Mouse (Mus musculus): ENCODE measurements at regions not wholly inside any gene's neighbourhood (a gene's known extent, or its start where the extent isn't known, plus 50 kb on each side); places are given as distances from the start of the nearest gene placed in this dataset.

DNA sequence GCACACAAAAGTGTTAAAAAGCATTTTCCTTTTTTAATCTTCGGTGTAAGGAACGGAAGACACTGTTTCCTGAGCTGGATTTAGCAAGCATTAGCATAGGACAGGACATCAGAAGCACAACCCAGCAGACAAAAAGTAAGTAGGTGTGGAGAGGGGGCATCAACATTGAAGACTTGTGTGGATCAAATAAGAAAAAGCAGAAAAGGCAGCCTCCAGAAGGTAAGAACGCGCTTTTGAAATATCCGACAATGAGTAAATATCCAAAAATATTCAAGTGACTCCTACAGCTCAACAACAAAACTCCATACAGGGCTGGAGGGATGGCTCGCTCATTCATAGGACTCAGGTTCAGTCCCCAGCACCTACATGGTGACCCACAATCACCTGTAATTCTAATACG lies 286.9 kb downstream of the Pdcd6ip start:
- peak; percentile 44; the same call in 1 of the 2 replicates for ATAC-seq (ENCODE audit: low TSS enrichment)

DNA sequence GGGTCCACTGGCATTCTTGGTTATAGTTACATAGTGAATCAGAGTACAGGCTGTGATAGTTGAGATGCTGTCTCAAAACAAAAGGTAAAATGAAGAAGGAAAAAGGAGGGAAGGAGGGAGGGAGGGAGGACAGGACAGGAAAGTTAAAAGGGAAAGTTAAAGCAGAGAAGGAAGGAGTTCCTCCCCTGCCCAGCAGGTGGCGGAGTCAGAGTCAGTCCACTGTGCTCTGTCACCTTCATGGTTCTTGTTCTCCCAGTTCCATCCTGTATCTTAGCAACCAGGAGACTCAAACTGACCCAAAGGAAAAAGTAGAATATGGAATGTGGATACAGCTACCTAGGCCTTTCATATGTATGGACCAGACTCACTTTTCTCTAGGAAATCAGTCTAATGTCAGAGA lies 288.3 kb downstream of the Pdcd6ip start:
- no peak for ATAC-seq (ENCODE audit: low TSS enrichment)

DNA sequence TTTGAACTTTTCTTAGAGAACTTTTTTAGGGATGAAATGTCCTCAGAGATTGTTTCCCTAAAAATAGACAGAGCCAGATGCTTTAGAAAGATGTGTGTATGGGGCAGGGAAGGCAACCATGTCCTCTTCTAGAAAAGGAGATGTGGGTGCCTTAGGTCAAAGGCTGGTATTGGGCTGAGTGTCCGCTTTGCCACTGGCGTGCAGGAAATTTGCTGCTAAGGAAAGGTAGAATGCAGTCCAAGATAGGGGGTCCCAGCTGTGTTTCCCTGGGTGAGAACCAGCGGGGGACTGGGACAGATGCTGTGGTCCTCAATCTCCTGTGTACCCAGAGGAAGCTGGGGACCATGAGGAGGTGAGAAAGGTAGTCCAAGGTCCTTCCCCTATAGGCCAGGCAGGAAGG lies 291.0 kb downstream of the Pdcd6ip start:
- no peak for ATAC-seq (ENCODE audit: low TSS enrichment)

DNA sequence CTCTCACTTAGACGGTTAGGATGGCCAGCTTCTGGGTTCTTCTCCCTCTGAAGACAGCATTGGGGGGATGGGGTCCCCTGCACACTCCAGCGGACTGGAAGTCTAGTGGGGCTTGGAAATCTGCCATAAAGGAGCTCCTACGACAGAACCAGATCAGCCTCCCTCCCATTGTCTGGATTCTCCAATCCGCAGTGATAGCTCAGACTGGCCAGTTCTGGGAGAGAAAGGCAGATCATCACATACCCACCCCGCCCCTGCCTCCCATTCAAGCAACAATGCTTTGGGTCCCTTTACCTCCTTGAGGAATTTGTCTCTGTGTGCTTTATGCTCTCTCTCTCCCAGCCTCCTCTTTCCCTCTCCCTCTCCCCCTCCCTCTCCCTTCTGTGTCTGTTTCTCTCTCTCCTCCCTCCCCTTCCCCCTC lies 292.5 kb downstream of the Pdcd6ip start:
- no peak for ATAC-seq (ENCODE audit: low TSS enrichment)

DNA sequence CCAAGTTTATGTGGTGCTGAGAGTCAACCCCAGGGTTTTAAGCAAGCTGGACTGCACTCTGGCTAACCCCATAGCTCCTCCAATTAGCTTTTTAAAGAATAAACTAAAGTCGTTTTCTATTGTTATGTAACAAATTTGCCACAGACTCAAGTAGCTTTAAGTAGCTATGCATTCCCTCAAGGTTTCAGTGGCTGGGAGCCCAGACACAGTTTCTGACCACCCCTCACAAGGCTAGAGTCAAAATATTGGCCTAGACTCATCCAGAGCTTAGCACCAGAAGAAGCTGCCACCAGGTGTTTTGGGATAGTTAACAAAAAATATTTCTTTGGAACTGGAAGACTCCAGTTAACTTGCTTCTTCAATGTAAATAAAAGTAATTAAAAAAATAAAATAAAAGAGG lies 293.4 kb downstream of the Pdcd6ip start:
- no peak for ATAC-seq (ENCODE audit: low TSS enrichment)

DNA sequence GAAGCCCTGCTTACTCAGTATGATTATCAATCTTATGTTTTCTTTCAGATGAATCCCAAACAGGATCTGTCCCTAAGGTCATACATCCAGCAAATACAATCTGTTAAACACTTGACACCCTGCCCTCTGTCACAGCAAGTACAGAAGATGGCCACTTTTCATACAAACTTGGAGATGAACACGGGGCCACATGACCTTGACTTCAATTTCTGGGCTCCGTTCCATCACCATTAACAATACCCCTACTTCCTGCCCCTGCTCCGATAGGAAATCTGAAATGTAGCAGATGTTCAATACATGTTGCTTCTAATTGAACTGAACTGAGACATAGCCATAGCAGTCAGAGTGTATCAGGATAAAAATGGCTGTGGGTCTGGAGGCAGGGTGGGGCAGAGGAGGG lies 294.2 kb downstream of the Pdcd6ip start:
- ATAC-seq (ENCODE audit: low TSS enrichment): no peak

DNA sequence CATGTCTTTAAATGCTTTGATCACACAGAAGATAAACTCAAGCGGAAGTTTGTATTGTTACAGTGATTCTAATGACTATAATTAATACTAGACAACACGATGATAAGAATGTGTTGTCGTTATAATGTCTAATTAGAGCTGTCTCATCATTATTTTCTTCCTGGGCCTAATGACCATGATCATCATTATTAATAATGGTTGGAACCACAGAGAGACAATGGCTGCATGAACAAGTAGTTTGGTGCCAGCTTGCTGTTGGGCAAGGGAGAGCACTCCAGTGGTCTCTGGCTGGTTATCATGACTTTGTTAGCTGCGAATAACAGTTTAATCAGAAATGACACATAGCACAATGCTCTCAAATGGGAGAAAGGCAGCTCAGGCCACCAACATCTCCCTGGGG lies 296.4 kb downstream of the Pdcd6ip start:
- ATAC-seq (ENCODE audit: low TSS enrichment): no peak

DNA sequence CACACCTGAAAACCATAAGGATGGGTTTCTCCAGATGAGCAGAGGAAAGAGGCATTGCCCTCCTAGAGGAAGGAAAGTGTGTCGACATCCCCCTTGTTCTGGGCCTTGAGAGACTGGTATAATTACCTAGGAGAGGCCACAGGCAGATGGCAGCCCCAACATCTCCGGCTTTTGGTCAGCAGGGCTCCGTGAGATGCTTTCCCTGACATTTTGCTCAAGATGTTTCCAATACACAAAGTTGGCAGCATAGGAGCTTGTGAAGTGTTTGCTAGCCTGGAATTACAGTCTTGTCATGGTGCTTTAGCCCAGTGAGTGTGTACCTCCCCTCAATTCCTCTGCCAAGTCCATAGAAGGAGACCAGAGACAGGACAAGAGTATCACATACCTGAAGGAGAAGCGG lies 299.5 kb downstream of the Pdcd6ip start:
- no peak for ATAC-seq (ENCODE audit: low TSS enrichment)

DNA sequence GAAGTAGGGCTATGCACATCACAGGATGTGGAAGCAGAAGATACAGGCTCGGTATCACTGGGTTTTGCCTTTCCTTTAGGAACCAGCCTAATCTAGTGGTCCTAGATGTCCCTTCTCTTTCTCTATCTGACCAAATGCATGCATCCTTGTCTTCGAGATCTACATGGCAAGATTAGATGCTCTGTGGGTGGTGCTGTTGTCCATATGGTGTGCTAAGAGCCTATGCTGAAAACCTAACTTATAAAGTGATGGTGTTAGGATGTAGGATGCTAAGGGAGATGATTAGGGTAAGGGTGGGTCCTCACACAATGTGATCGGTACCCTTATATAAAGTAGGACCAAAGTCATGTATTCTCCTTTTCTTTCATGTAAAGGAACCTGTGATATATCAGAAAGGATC lies 313.7 kb downstream of the Pdcd6ip start:
- ATAC-seq (ENCODE audit: low TSS enrichment): peak; percentile 76; the same call in 1 of the 2 replicates

DNA sequence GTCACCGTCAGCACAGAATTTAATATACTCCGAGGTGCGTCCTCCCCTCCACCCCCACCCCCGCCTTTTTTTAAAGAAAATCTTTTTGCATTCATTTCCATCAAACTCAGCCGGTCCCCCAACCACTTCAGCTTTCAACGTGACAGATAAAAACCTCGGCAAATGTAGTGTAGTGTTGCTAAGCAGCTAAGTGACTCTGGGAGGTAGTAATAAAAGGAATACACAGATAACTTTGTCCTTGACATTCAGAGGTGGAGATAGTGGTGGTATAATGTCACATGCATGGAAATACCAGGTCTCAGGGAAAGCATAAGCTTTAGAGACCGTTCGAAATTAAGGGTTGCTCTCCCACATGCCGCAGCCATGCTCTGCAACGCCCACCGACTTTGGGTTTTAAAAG lies 320.7 kb downstream of the Pdcd6ip start:
- no peak for ATAC-seq (ENCODE audit: low TSS enrichment)

DNA sequence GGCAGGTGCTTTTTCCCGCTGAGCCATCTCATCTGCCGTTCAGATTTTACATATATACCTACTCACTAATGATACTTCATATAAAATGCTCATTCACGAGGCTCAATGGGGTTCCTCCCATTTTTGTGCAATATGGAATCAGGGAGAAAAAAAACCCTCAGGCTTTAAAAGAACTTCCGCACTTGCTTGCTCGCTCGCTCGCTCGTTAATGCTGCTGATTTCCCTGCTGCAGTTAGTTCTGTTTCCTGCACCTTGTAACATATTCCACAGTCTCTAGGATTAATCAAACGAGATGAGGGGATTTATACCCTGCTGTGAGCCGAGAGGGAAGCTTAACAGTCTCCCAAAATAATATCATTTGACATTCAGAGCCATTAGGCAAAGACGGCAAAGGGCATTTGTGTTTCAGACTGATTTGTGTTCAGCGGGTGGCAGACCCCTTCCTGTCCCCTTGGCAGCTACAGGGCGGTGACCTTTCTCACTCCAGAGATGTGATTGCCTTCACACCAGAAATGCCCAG lies 326.4 kb downstream of the Pdcd6ip start:
- no peak for ATAC-seq (ENCODE audit: low TSS enrichment)

DNA sequence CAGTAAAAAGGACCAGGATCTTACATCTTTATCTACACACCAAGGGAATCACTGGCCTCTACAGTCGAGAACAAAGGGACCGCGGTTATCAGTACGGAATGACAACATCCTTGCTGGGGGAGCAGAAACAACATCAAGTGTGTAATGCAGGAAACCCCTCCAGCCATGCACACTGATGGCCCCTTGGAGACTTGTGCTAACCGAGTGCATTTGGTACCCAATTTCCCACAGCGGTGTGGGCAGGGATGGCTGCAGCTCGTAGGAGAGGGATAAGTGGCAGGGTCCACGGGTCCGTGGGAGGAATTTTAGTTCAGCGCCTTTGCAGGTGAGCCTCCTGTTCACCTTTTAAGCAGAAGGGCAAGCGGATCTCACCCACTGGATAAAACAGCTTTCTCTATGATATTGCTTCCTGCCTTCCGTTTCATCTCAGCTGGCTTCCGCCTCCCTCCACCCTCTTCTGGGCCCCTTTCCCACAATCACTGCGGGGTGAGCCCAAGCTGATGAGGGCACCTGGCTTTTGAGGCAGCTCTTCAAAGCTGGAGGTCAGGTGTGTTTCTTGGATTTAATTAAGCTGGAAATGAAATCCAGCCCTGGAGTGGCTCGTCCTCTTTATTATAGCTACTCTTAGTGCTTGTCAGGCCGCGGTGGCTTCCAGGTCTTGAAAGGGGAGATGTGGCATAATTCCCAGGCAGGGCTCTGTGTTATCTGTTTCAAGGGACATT lies 327.5 kb downstream of the Pdcd6ip start:
- ATAC-seq (ENCODE audit: low TSS enrichment): no peak

DNA sequence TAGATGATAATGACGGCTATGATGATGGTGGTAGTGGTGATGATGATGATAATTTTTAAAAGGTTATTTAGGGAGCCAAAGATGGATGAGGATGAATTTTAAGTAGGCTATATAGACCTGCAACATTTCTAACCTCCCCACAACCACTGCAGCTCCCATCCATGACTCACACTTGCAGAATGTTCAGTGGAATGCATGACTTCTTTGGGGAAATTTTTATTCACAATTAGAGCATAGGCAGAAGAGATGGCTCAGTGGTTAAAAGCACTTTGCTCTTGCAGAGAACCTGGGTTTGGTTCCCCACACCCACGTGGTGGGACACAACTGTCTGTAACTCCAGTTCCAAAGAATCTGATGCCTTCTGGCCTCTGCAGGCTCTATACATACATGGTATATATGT lies 329.5 kb downstream of the Pdcd6ip start:
- ATAC-seq (ENCODE audit: low TSS enrichment): no peak

DNA sequence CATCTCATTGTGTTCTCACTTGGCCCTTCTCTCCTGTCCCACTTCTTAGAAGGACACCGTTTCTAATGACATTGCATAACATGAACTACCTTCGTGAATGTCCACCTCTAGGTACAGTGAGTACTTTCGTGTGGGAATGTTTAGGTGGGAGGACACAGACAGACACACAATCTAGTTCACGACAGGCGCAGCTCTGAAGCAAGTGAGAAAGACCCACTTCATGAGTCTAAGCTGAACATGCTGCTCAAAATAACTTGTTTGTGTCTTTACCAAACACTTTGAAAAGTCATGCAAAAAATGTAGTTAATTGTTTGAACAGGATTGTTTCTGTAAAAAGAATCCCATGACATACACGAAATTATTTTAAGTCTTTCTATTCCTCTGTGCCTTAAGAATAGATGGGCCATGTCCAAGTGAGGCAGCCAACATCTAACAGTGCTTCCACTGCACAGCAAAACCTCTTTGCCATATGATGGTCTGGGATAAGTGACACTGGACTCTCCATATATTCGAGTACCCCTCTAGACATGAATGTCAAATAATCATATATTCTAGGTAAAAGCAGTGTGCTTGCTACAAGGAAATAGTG lies 336.2 kb downstream of the Pdcd6ip start:
- ATAC-seq (ENCODE audit: low TSS enrichment): peak; percentile 84

DNA sequence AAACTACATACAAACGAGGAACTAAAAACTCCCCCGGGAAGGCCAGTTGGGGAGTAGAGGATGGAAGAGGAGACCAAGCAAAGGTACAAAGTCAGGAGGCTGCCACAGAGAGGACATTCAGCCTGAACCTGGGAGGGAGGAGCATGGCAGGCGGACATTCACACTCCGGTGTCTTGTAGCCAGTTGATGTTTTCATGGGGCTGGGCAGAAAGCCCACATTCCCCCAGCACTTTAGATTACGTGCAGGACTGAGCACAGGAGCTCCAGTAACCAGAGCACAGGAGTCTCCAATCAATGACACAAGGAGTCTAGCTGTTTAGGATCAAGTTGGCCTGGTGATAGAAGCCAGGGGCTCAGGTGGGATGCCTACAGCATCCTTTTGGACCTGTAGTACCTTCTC lies 360.1 kb downstream of the Pdcd6ip start:
- no peak for ATAC-seq (ENCODE audit: low TSS enrichment)

DNA sequence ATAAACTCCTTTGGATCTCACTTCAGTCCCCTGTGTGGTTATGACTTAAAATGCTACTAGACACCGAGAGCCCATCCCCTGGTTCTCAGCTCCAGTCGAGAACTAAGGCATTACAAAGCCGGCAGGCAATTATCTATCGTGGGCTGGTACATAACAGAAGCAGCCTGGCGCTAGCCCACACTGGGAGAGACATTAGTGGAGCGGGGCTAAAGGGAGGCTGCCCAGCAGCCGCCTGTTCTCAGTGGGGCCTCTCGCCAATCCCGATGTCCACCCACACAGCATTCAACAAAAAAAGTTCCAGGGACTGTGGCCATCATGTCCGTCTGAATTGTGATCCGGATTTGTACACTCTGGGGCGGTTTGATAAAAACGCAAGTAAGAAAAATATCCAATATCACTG lies 361.5 kb downstream of the Pdcd6ip start:
- peak; percentile 52 for ATAC-seq (ENCODE audit: low TSS enrichment)

DNA sequence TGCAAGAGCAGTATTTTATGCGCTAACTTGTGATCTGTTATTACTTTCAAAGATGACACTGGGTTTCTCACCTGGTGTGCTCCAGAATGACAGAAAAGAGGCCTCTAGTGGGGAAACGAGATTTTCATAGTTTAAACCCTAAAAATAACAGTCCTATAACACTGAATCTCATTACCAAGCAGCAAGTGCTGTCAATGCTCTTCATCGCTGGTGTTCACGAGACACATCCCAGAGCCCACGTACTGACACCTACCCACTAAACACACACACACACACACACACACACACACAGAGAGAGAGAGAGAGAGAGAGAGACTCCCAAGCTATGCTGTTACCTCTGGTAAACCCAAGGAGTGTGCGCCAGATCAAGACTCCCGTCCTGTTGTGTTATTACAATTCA lies 365.9 kb downstream of the Pdcd6ip start:
- ATAC-seq (ENCODE audit: low TSS enrichment): peak; percentile 67

DNA sequence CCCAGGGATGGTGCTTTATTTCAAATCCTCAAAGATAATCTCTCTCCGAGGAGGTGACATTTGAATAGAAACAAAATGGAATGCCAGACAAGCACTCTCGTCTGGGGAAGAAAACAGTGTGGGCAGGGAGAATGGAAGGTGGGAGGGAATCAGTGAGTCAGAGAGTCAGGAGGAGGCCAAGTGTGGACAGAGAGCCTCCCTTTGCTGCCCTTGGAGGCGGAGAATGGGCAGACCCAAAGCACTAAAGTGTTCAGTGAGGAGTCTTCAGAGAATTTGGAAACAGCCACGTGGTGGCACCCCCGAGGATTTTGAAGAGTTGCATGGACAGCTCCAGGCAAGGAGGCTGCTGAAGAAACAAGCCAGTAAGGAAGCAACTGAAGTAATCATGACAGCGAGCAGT lies 367.2 kb downstream of the Pdcd6ip start:
- peak; percentile 56 for ATAC-seq (ENCODE audit: low TSS enrichment)

DNA sequence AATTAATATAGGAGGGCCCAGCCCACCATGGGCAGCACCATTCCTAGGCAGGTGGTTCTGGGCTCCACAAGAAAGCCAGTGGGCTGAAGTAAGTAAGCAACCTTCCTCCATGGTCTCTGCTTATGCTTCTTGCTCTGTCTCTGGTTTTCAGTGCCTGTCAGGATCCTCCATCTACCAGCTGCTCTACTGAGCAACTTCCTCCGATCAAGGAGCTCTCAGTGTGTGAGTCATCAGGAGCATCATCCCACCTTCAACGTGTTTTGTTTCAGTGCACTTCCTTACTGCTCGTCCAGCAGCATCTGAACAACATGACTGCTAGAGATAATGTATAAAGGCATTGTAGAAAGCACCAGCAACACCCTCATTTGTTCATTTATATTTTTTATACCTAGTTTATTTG lies 368.0 kb downstream of the Pdcd6ip start:
- peak; percentile 60 for ATAC-seq (ENCODE audit: low TSS enrichment)

DNA sequence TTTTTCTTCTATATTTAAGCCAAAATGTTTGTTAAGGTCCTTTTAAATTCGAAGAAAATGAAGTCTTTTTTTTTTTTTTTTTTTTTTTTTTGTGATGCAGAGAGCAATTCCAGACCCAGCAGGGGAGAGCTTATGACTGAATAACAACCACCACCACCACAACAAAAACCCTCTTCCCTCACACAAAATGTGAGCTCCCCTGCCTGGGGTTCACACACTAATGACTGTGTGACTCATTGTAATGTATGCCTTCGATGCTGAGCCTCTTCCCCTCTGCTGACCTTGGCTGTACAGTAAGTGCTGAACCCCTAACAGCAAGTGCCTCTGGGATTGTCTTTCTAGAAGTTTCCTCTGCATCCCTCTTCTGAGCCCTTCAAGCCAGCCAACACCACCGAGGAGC lies 383.6 kb downstream of the Pdcd6ip start:
- ATAC-seq (ENCODE audit: low TSS enrichment): no peak

DNA sequence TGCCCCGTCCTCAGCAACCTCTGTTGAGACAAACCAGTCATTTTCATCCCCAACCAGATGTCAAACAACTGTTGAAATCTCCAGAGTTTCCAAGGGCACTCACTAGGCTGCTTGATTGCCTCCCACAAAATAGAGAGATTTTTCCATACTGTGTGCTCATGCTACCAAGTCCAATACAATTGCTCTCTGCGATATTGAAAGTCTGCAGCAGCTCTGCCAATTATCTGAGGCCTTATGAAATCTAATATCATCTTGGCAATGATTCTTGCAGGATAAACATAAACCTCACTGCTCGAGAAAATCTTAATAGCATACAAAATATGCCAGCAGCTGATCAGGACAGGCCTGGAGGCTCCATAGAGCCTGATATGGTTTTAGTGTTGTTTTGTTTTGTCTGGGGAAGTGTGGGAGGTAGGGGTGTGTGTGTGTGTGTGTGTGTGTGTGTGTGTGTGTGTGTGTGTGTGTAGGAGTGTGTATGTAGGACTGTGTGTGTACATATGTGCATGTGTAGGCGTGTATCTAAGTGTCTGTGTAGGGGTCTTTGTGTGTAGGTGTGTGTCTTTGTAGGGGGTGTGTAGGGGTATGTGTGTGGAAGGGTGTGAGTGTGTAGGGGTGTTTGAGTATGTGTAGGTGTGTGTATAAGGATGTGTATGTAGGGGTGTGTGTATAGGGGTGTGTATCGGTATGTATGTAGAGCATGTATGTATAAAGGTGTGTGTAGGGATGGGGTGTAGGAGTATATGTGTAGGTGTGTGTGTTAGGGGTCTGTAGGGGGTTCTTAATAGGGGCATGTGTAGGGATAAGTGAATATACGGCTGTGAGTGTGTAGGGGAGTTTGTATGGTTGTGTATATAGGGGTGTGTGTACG lies 398.1 kb downstream of the Pdcd6ip start:
- ATAC-seq (ENCODE audit: low TSS enrichment): no peak

DNA sequence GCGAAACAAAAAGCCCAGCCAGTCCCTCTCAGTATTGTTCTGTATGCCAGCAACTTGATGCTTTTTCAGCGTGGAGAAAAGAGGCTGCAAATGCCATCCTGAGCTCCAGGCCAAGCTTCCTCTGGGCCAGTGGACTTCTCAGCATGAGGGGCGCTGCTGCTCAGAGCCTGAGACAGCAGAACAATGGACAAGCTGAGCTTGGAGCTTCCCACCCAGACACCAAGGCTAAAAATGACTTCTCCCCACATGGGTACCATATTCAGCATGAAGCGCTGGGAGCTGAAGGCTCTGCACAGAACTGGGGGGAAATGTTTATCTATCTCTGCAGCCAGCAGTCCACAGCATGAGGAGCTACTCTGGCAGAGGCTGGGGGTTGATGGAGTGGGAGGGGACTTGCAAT lies 402.3 kb downstream of the Pdcd6ip start:
- ATAC-seq (ENCODE audit: low TSS enrichment): peak; percentile 72

DNA sequence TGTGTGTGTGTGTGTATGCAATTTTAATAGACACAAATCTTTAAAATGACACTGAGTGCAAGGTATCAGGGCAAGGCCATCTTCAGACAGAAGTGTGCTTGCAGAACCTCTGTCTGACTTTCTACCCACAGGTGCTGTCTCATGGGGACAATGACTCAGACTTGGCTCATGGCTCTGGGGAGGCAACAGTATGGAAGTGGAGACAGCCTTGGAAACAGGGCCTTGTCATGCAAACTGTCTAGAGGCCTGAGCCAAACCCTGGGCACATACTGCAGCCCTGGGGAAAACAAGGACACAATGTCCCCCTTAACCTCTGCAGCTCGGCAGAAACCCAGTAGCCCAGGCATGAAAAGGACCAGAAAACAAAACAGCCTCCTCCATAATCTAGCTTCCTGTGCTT lies 405.6 kb downstream of the Pdcd6ip start:
- no peak for ATAC-seq (ENCODE audit: low TSS enrichment)

Data from frontal cortex, adult (tissue).